Mouse (Mus musculus) liver, embryonic 11.5 days (tissue): Measurements from ENCODE around the gene Taldo1. TPM values are rescaled to one million over a fixed set of nuclear protein-coding genes. Genes with fewer than 3 reads are reported as not detected.

Experiments
- ATAC-seq: fragments of 200-750 bp; cut with Nextera tagmentation; replicated peaks from 2 replicates; pipeline ENCODE4 v1.8.0; 2017; ENCODE audit warnings: moderate number of reproducible peaks, mild to moderate bottlenecking, moderate TSS enrichment, moderate library complexity; ENCODE audit not compliant: low FRiP score
- DNase-seq: peaks from one replicate; pipeline ENCODE4 v3.0.0-alpha.2; 2017; ENCODE audit warnings: low spot score
- H3K27ac ChIP-seq: fragments of 300-500 bp; sonication (generic); 2 replicates; pipeline ENCODE4 v1.5.1; 2014; ENCODE audit warnings: mild to moderate bottlenecking, low read depth, low read length, control low read depth
- H3K27me3 ChIP-seq: fragments of 300-500 bp; sonication (generic); replicated peaks from 2 replicates; pipeline ENCODE4 v1.6.1; 2014; ENCODE audit warnings: low read length, mixed read lengths; ENCODE audit not compliant: control insufficient read depth, insufficient read depth
- H3K36me3 ChIP-seq: fragments of 300-500 bp; sonication (generic); 2 replicates; pipeline ENCODE4 v1.6.1; 2014; ENCODE audit warnings: mild to moderate bottlenecking, low read length, moderate library complexity, mixed read lengths; ENCODE audit not compliant: control insufficient read depth, insufficient read depth
- H3K4me1 ChIP-seq: fragments of 300-500 bp; sonication (generic); replicated peaks from 2 replicates; pipeline ENCODE4 v1.6.1; 2014; ENCODE audit warnings: low read length, mixed read lengths; ENCODE audit not compliant: control insufficient read depth, insufficient read depth
- H3K4me2 ChIP-seq: fragments of 300-500 bp; sonication (generic); 2 replicates; pipeline ENCODE4 v1.6.1; 2014; ENCODE audit warnings: mild to moderate bottlenecking, control low read depth, moderate library complexity
- H3K4me3 ChIP-seq: fragments of 300-500 bp; sonication (generic); 2 replicates; pipeline ENCODE4 v1.5.1; 2014; ENCODE audit warnings: low read depth, low read length, control low read depth
- H3K9ac ChIP-seq: fragments of 300-500 bp; sonication (generic); 2 replicates; pipeline ENCODE4 v1.6.1; 2014; ENCODE audit warnings: low read depth, low read length, control low read depth
- H3K9me3 ChIP-seq: fragments of 300-500 bp; sonication (generic); 2 replicates; pipeline ENCODE4 v1.6.1; 2016; ENCODE audit warnings: low read length, inconsistent platforms, mixed read lengths; ENCODE audit not compliant: control insufficient read depth
- WGBS: fragments of 180-500 bp; shearing (Covaris S2); extraction: QIAGEN DNeasy Blood & Tissue Kit; methylation state at CpG from one replicate; pipeline ENCODE4 v1.1.7; 2014; 5-methylcytosine and 5-hydroxymethylcytosine counted together
- polyA plus RNA-seq: library from polyadenylated mRNA; unstranded; fragments of >200 nt; fragmentation: Nextera tagmentation; extraction: Ambion mirVana; gene quantifications from 2 replicates; pipeline ENCODE4 v1.2.1, GENCODE M21; 2014

Taldo1 gene
- polyA plus RNA-seq, 1 experiment from 2014 or later: 442 TPM

GRCm38 (mm10) chr7:141373611-141374010 is 18.4 kb upstream of the Taldo1 start:
- DNase-seq: no peak
- ATAC-seq: no peak
- H3K9ac ChIP-seq: no peak overlapping the region

GRCm38 (mm10) chr7:141374399-141374798 is 17.6 kb upstream of the Taldo1 start:
- peaks cover 3% of the 10 kb centered on the region; the same call in 1 of the 2 replicates for H3K4me1 ChIP-seq
- no peaks in the 10 kb centered on the region for H3K36me3 ChIP-seq
- H3K4me2 ChIP-seq: no peak overlapping the region
- no peak overlapping the region for H3K27ac ChIP-seq
- H3K4me3 ChIP-seq: no peak overlapping the region
- DNase-seq (no peak), ATAC-seq (peak; percentile 51; the same call in 1 of the 2 replicates)
- H3K9ac ChIP-seq: no peak overlapping the region
- no peaks in the 10 kb centered on the region for H3K9me3 ChIP-seq
- H3K27me3 ChIP-seq: no peaks in the 10 kb centered on the region

More at GRCm38 (mm10) chr7:141373611-141374010, 18.4 kb upstream of the Taldo1 start:
- Histone ChIP-seq H3K4me2 (no peak overlapping the region), H3K4me1 (peaks cover 3% of the 10 kb centered on the region; the same call in 1 of the 2 replicates), H3K36me3 (no peaks in the 10 kb centered on the region), H3K4me3 (no peak overlapping the region), H3K27ac (no peak overlapping the region; the same call in 1 of the 2 replicates), H3K9me3 (no peaks in the 10 kb centered on the region), H3K27me3 (no peaks in the 10 kb centered on the region)
- WGBS: 81% methylated on average over 6 of the region's 6 CpGs

- no peak for DNase-seq
- no peak for ATAC-seq
- WGBS: 62% methylated on average over 4 of the region's 4 CpGs
Observed at GRCm38 (mm10) chr7:141379584-141379983, 12.4 kb upstream of the Taldo1 start.

GRCm38 (mm10) chr7:141381068-141381835 is 10.7 kb upstream of the Taldo1 start:
- no peak for ATAC-seq
- Histone ChIP-seq H3K4me1 (no peaks in the 10 kb centered on the region; the same call in 1 of the 2 replicates), H3K9ac (no peak overlapping the region), H3K4me3 (no peak overlapping the region), H3K4me2 (no peak overlapping the region), H3K9me3 (no peaks in the 10 kb centered on the region), H3K36me3 (no peaks in the 10 kb centered on the region), H3K27ac (no peak overlapping the region), H3K27me3 (0 out of 2 replicates have a peak, but pooled peaks cover 2% of the 10 kb centered on the region)
- no peak for DNase-seq
- 66% methylated on average over 4 of the region's 4 CpGs for WGBS

More at GRCm38 (mm10) chr7:141379584-141379983, 12.4 kb upstream of the Taldo1 start:
- Histone ChIP-seq H3K9ac (no peak overlapping the region), H3K27ac (no peak overlapping the region), H3K4me2 (no peak overlapping the region), H3K9me3 (no peaks in the 10 kb centered on the region), H3K4me1 (no peaks in the 10 kb centered on the region; the same call in 1 of the 2 replicates), H3K4me3 (no peak overlapping the region), H3K27me3 (0 out of 2 replicates have a peak, but pooled peaks cover 2% of the 10 kb centered on the region), H3K36me3 (no peaks in the 10 kb centered on the region)

- Histone ChIP-seq H3K9ac (0 out of 2 replicates have a peak overlapping the region, but pooled peaks have one; percentile 34), H3K36me3 (no peaks in the 10 kb centered on the region), H3K9me3 (no peaks in the 10 kb centered on the region), H3K27ac (peak overlapping the region; percentile 90), H3K4me2 (peak overlapping the region; percentile 34), H3K27me3 (0 out of 2 replicates have a peak, but pooled peaks cover 2% of the 10 kb centered on the region), H3K4me3 (no peak overlapping the region), H3K4me1 (peaks cover 40% of the 10 kb centered on the region)
- no peak for ATAC-seq
- WGBS: 45% methylated on average over 2 of the region's 2 CpGs
- no peak for DNase-seq
Observed at GRCm38 (mm10) chr7:141387807-141388486, 4.1 kb upstream of the Taldo1 start.

- 36% methylated on average over 3 of the region's 3 CpGs for WGBS
- Histone ChIP-seq H3K9ac (peak overlapping the region; percentile 34; the same call in 1 of the 2 replicates), H3K4me2 (peak overlapping the region; percentile 34)
Observed at GRCm38 (mm10) chr7:141388487-141389109, 3.4 kb upstream of the Taldo1 start.

GRCm38 (mm10) chr7:141390326-141391259 is 1.4 kb upstream of the Taldo1 start:
- H3K36me3 ChIP-seq: no peaks in the 10 kb centered on the region
- no peaks in the 10 kb centered on the region for H3K9me3 ChIP-seq
- peak overlapping the region; percentile 96 for H3K4me2 ChIP-seq
- peak overlapping the region; percentile 75; the same call in 1 of the 2 replicates for H3K4me3 ChIP-seq
- peak overlapping the region; percentile 26; the same call in 1 of the 2 replicates for H3K9ac ChIP-seq
- 52% methylated on average over 9 of the region's 9 CpGs for WGBS
- peak overlapping the region; percentile 90 for H3K27ac ChIP-seq
- peaks cover 57% of the 10 kb centered on the region for H3K4me1 ChIP-seq
- H3K27me3 ChIP-seq: no peaks in the 10 kb centered on the region
- DNase-seq (no peak), ATAC-seq (no peak)

More at GRCm38 (mm10) chr7:141388487-141389109, 3.4 kb upstream of the Taldo1 start:
- H3K36me3 ChIP-seq: no peaks in the 10 kb centered on the region
- ATAC-seq (peak; percentile 53), DNase-seq (no peak)
- H3K4me3 ChIP-seq: 0 out of 2 replicates have a peak overlapping the region, but pooled peaks have one; percentile 5
- H3K27ac ChIP-seq: peak overlapping the region; percentile 90
- 0 out of 2 replicates have a peak, but pooled peaks cover 2% of the 10 kb centered on the region for H3K27me3 ChIP-seq
- H3K4me1 ChIP-seq: peaks cover 45% of the 10 kb centered on the region
- no peaks in the 10 kb centered on the region for H3K9me3 ChIP-seq
